Mouse (Mus musculus): ENCODE results near the gene Klri2. TPM values are rescaled to one million over a fixed set of nuclear protein-coding genes. Genes with fewer than 3 reads are reported as not detected.

The Klri2 gene
- polyA plus RNA-seq, 1 experiment from 2014 or later = not detected

GRCm38 (mm10) chr6:129680379-129680778, 59.9 kb downstream of the Klri2 start:
- ATAC-seq = no peak
- TF ChIP-seq CTCF (IDR thresholded peaks at IDR 0.05) = no peak
- POLR2A ChIA-PET = no interaction called here
- in situ Hi-C loops (cut with MboI; ENCODE audit: low pct_unique_long_range_greater_than_20kb) = no loop called here
- no peaks in the 10 kb centered on the region for H3K27me3 ChIP-seq
- CTCF ChIA-PET = no interaction called here
- no peak for DNase-seq (ENCODE audit: low read depth, low spot score)

Other genes starting within 250 kb of the Klri2 start
- not detected for gene Olr1, start 233.3 kb downstream of the Klri2 start, polyA plus RNA-seq (2021)
- gene Tmem52b, start 227.9 kb downstream of the Klri2 start, polyA plus RNA-seq (2021) = 0.19 TPM
- gene Gabarapl1, start 207.3 kb downstream of the Klri2 start, polyA plus RNA-seq (2021) = 203 TPM
- not detected for gene Klre1, start 162.6 kb downstream of the Klri2 start, polyA plus RNA-seq (2021)
- gene Klrd1, start 148.7 kb downstream of the Klri2 start, polyA plus RNA-seq (2021) = not detected
- gene Klrk1, start 116.6 kb downstream of the Klri2 start, polyA plus RNA-seq (2021) = not detected
- not detected for gene Klrc3, start 97.1 kb downstream of the Klri2 start, polyA plus RNA-seq (2021)
- gene Klrc2, start 79.8 kb downstream of the Klri2 start, polyA plus RNA-seq (2021) = not detected
- not detected for gene Klrc1, start 61.5 kb downstream of the Klri2 start, polyA plus RNA-seq (2021)
- not detected for gene Klri1, start 23.4 kb downstream of the Klri2 start, polyA plus RNA-seq (2021)
- gene Gm156, start 43.8 kb upstream of the Klri2 start, polyA plus RNA-seq (2021) = not detected
- gene Gm17631, start 122.2 kb upstream of the Klri2 start, polyA plus RNA-seq (2021) = not detected
- not detected for gene Klra17, start 136.2 kb upstream of the Klri2 start, polyA plus RNA-seq (2021)
- not detected for gene Klra5, start 177.2 kb upstream of the Klri2 start, polyA plus RNA-seq (2021)

Data from Patski (cell line).